Mouse (Mus musculus) kidney, postnatal 14 days (tissue): ENCODE data around the gene Ccdc141.

Experiments
- DNase-seq: peaks from one replicate; pipeline ENCODE4 v3.0.0; 2022; ENCODE audit warnings: mixed read lengths

Ccdc141 gene

GRCm38 (mm10) chr2:77173821-77174220 lies 3.4 kb upstream of the Ccdc141 start:
- no peak for DNase-seq

GRCm38 (mm10) chr2:77173366-77173765 lies 2.9 kb upstream of the Ccdc141 start:
- DNase-seq: peak; percentile 32

GRCm38 (mm10) chr2:77172241-77172671 lies 1.8 kb upstream of the Ccdc141 start:
- DNase-seq: peak; percentile 76

- DNase-seq: peak; percentile 84
These were observed 1.2 kb upstream of the Ccdc141 start for GRCm38 (mm10) chr2:77171444-77172240.

- peak; percentile 72 for DNase-seq
These were observed 362 bp downstream of the Ccdc141 start for GRCm38 (mm10) chr2:77169916-77170632.

- DNase-seq: no peak
These were observed 1.2 kb downstream of the Ccdc141 start for GRCm38 (mm10) chr2:77169218-77169617.

- no peak for DNase-seq
These were observed 1.7 kb downstream of the Ccdc141 start for GRCm38 (mm10) chr2:77168781-77169180.

- peak; percentile 8 for DNase-seq
These were observed 2.3 kb downstream of the Ccdc141 start for GRCm38 (mm10) chr2:77168081-77168685.

- DNase-seq: no peak
These were observed 4.1 kb downstream of the Ccdc141 start for GRCm38 (mm10) chr2:77166366-77166765.

GRCm38 (mm10) chr2:77164662-77165061 lies 5.8 kb downstream of the Ccdc141 start:
- DNase-seq: no peak

- DNase-seq: peak; percentile 14
These were observed 7.1 kb downstream of the Ccdc141 start for GRCm38 (mm10) chr2:77163381-77163780.

GRCm38 (mm10) chr2:77162135-77162534 lies 8.3 kb downstream of the Ccdc141 start:
- no peak for DNase-seq

GRCm38 (mm10) chr2:77157546-77157945 lies 12.9 kb downstream of the Ccdc141 start:
- no peak for DNase-seq

GRCm38 (mm10) chr2:77154080-77154479 lies 16.4 kb downstream of the Ccdc141 start:
- no peak for DNase-seq

GRCm38 (mm10) chr2:77151255-77151654 lies 19.2 kb downstream of the Ccdc141 start:
- no peak for DNase-seq

GRCm38 (mm10) chr2:77149576-77149975 lies 20.9 kb downstream of the Ccdc141 start:
- DNase-seq: no peak

GRCm38 (mm10) chr2:77148215-77148614 lies 22.2 kb downstream of the Ccdc141 start:
- DNase-seq: peak; percentile 19

- DNase-seq: no peak
These were observed 23.5 kb downstream of the Ccdc141 start for GRCm38 (mm10) chr2:77146968-77147367.

GRCm38 (mm10) chr2:77146291-77146690 lies 24.1 kb downstream of the Ccdc141 start:
- DNase-seq: no peak

GRCm38 (mm10) chr2:77143536-77143935 lies 26.9 kb downstream of the Ccdc141 start:
- DNase-seq: no peak

GRCm38 (mm10) chr2:77138879-77139278 lies 31.6 kb downstream of the Ccdc141 start:
- no peak for DNase-seq

GRCm38 (mm10) chr2:77134906-77135305 lies 35.5 kb downstream of the Ccdc141 start:
- no peak for DNase-seq

GRCm38 (mm10) chr2:77133407-77133806 lies 37.0 kb downstream of the Ccdc141 start:
- no peak for DNase-seq

GRCm38 (mm10) chr2:77126939-77127338 lies 43.5 kb downstream of the Ccdc141 start:
- no peak for DNase-seq
